Mouse (Mus musculus) forelimb bud, embryonic 11.5 days (tissue): ENCODE data around the gene Rab6b.
"Not testable (repeated sequence)": the region's sequence is repeated elsewhere in the genome, so short reads cannot be mapped to it uniquely, and the experiment has no call there.

Experiments used
- DNase-seq: peaks from one replicate; pipeline ENCODE4 v3.0.0-alpha.2; 2012; ENCODE audit warnings: low read depth, low spot score

The Rab6b gene

DNA sequence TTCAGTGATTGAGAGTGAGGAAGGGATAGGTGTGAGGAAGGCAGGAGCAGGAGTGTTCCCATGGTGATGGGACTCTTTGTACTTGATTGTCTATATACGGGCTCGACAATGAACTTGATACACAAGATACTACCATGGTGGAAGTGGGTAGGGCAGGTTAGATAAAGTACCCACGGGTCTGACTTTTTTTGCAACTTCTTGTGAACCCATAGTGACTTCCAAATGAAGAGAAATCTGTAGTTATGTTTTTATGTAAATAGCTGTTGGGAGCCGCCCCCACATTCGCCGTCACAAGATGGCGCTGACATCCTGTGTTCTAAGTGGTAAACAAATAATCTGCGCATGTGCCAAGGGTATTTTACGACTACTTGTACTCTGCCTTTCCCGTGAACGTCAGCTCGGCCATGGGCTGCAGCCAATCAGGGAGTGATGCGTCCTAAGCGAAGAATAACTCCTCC lies 3.2 kb upstream of the Rab6b start:
- DNase-seq, result not testable (repeated sequence)

GRCm38 (mm10) chr9:103108943-103109670 lies 2.5 kb upstream of the Rab6b start:
- DNase-seq, result no peak

GRCm38 (mm10) chr9:103109911-103110310 lies 1.7 kb upstream of the Rab6b start:
- no peak for DNase-seq

GRCm38 (mm10) chr9:103110727-103111501 lies 673 bp upstream of the Rab6b start:
- no peak for DNase-seq

DNA sequence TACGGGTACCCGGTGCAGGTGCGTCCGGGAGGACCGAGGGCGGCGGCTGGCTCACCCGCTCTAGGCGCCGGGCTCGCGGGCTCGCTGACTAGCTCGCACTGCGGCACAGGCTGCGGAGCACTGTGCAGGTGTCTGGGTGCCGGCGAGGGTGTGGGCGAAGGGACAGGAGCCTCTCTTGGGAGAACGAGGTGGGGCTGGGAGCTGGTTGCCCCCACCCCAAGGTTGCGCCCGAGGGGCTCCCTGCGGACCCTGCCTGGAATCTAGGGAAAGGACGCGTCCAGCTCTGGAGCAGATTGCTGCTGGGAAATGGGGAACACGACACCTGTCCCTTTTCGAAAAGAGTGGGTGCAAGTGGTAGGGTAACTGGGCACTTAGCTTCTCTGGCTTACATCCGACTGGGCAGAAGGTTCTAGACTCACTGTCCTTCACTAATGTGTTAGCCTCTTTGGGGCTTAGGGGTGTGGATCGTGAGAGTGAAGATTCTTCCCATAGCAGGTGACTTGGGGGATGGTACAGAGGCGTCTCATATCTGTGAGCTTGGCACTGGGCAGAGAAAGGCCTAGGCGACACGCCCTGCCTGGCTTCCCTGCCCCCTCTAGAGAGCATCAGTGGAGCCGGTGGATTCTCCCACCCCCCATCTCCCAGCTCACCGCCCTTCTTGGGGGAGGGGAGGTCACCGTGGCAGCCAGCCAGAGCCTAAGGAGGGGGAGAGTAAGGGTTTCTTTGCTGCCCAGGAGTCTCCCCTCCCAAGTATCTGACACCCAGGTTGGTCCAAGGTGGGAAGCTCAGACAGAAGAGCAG lies 1.1 kb downstream of the Rab6b start:
- DNase-seq, result no peak

GRCm38 (mm10) chr9:103113351-103113750 lies 1.8 kb downstream of the Rab6b start:
- DNase-seq, result no peak

DNA sequence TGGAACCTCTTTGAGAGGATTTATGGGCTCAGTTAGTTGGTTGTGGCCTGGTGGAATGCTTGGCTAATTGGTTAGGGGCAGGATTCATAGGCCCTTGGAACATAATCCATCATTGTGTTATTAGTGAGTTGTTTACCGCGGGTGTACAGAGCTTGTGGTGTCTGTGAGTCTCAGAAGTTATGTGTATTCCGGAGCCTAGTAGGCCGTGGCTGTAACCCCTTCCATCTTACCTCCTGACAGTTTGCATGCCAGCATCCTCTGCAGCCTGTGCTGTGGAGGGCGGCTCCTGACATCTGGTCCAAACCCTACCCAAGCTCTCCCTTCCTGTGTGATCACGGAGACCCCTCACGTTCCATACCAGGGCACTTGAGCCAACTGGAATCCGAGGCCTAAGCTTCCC lies 2.7 kb downstream of the Rab6b start:
- no peak for DNase-seq

GRCm38 (mm10) chr9:103114901-103115300 lies 3.3 kb downstream of the Rab6b start:
- DNase-seq, result no peak

GRCm38 (mm10) chr9:103116941-103117340 lies 5.4 kb downstream of the Rab6b start:
- no peak for DNase-seq

DNA sequence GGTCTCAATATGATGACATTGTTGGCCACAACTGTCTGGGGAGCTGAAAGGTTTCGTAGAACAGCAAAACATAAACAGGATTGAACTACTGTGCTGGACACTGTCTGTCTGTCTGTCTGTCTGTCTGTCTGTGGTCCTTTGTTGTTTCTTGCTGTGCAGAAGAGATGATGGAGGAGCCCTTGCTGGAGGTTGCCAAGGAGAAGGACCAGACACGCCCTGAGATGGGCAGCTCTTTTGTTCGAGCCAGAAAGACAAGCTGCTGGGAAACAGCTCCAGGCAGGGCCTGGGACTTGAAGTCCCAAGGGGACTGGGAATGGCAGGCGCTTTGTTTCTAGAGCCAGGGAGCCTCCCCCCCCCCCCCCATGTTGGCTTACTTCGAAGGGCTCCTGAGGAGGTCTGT lies 5.9 kb downstream of the Rab6b start:
- DNase-seq, result no peak

- DNase-seq, result no peak
Observed at GRCm38 (mm10) chr9:103117951-103118350, 6.4 kb downstream of the Rab6b start.

DNA sequence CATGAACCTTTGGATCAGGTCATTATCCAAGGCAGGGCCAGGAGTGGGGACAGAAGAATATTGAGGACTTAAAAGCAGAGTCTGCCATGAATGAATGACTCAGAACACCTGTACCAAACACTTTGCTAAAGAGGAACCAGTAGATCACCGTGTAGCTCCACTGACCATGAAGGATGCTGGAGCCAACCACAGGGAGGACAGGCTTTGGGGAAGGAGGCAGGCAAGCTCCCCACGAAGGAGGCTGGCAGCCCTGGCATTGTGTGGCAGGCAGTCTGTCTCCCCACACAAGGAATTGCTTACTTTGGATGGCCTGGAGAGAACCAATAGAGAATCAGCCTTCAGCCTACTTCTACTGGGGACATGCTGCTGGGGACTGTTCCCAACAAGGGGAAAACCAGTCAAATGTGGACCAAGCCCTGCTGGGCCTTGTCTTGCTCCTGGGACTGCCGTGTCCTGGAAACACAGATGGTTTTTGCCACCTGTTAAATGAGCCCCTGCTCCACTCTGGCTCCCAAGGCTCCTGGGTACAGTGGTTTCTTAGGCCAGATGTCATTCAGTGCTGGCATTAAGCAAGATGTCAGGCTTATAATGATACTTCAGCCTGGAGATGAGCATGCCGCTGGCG lies 7.2 kb downstream of the Rab6b start:
- no peak for DNase-seq

DNA sequence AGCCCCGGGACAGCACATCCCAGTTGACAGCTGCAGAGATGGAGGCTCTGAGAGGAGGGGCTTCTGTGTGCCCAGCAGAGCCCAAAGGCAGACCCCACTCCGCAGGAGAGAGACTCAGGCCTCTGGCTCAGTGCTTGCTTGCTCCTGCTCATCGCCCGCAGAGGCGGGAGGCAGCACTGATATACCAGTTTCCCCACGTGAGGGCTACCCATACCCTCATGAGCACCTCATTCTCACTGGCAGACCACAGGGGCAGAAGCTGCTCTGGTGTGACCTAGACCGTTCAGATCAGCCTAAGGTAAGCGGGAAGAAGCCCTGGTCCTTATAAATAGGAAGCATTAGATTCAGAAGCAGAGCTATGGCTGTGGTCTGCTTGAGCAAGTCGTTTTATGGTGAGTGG lies 8.2 kb downstream of the Rab6b start:
- DNase-seq, result no peak

DNA sequence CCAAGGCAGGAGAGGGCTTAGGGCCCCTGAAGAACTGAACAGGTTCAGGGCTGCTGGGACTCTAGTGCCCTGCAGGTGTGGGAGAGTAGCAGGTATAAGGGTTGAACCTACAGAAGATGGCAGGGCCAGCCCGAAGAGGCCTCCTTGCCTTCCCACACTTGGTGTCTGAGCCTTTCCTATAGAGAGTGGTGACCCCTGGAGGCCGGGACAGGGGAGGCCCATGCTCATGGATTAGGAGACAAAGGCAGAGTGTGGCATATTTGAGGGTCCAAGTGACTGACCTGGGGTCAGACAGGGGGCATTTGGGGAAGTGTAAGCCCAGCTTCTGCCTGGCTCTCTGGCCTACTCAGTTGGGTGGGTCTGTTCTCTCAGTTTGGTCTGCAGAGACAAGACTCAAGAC lies 8.6 kb downstream of the Rab6b start:
- no peak for DNase-seq

DNA sequence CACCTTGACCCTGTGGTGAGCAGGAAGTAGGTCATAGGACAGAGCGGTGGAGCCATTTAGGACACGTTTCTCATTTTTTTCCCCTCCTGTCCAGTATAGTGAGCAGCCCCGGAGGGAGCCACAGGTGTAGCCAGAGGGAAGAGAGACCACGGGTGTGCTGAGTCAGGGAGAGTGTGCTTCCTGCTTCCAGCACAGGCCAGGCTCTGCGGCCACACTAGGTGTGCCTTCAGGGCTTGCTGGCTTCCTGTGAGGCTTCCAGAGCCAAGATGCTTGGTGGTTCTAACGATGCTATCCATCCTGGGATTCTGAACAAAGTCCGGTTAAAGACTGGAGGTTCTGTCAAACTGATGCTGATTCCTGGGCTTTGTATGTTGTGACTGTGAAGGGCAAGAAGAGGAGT lies 10.0 kb downstream of the Rab6b start:
- DNase-seq, result no peak

DNA sequence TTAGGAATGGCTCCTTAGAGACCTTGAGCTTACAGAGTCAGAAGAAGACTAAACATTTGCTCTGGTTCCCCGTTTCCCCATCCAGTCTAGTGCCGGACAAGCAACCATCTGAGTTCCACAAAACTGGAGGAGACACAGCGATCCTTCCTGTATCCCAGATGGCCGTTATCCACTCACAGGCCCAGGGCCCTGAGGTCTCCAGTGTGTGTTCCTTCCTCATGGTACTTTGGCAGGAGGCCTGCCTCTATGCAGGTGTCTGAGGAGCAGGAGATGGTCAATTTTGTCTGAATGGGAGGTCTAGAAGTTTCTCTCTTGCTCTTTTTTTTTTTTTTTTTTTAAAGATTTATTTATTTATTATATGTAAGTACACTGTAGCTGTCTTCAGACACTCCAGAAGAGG lies 13.2 kb downstream of the Rab6b start:
- DNase-seq, result no peak

DNA sequence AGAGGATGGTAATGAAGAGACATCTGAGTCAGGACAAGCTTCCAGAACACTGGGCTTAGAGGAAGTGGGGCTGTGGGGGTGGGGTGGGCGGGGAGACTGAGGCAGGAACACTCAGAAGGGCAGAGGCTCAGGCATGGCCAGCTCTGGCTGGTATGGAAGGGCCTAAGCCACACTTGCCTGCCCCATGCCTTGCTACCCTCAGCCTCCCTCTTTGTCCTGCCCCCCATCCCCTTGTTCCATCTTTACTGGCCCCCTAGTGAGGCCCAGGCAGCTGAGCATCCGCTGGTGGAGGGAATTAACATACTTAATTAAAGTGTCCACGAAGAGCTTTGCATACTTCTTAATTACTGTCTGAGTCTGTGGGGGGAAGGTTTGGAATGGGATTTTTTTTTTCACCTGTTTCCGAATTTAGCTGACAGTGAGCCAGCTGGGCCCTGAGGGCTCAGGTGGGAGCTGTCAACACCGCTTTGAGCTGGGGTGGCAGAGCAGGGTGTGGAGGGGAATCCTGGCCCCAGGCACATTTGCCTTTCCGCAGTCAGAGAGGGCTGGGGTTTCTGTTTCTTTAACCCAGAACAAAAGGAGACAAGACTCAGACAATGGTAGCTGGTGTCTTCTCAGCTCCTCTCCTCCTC lies 22.0 kb downstream of the Rab6b start:
- no peak for DNase-seq

DNA sequence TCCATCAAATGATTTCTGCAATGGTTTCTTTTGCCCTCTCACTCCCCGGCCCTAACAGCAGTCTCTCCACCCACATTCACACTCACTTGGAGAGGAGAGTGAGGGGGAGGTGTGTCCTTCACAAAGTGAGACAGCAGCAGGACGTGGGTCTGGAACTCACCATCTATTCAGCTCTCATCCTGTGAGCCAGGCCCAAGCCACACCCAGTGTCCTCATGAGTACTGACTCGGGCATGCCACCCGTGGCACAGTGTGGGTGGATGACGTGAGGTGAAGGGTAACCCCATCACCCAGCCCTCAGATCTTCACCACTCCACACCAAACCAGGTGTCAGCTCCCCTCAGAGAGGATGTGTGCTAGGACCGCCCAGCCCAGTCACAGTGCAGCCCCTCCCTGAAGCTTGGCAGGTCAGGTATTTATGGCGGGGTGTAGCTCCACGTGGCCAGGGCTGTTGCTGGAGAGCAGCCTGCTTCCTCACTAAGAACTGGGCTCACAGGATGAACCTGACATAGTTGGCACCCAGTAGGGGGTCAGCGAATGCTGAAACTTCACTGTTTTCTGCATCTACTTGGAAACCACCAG lies 23.0 kb downstream of the Rab6b start:
- DNase-seq, result no peak

DNA sequence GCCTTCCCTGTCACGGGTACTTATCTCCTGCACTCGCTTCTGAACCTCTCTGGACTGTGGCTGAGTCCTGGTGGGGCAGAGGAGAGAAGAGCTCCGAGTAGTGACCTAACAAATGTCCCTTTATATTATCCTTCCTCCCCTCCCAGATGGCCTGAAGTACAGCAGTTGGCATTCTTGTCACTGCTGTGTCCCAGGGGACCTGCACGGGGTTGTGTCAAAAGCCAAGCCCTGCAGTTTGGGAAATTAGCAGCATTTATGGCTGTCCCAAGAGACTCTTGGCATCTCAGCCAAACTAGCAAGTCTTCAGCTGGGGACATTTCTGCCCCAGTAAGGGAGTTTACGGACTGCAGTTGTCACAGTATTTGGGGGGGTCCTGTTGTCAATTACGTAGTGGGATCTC lies 27.9 kb downstream of the Rab6b start:
- DNase-seq, result no peak

DNA sequence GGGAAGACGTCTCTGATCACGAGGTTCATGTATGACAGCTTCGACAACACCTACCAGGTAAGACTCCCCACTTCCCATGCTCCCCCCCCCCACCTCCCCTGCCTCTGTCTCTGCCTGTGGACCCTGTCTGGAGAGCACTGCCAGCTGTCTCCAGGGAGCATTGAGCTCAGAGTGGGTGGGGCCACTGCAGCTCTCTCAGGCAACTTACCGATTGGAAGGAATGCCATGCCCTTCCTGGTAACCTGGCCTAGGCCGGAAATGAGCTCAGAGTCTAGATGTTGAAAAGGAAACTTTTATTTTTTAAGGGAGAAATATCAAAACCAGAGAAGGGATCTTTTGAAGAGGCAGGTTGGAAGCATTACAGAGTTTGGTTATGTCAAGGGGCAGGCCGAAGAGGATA lies 28.8 kb downstream of the Rab6b start:
- DNase-seq, result no peak

DNA sequence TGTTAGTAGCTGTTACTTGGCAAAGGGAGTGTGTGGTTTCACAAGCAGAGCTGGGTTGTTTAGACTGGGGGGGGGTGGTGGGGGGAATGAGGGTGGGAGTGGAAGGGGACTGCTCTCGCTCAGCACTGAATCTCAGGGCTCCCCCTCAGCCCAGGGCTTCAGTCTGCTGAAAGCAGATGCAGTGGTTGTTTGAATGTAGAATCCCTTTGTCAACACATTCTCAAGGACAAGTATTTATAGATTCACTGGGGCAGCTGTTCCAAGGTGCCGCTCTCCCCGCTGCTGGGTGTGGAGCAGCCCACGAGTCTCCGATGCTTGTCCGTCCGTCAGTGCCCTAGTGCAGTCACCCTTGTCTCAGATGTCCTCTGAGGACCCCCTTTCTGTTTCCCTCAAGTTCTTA lies 29.7 kb downstream of the Rab6b start:
- DNase-seq, result no peak
